Mouse (Mus musculus) ES-E14 (cell line): ENCODE data around the gene Adam11. TPM values are rescaled to one million over a fixed set of nuclear protein-coding genes. Genes with fewer than 3 reads are reported as not detected.

Source experiments
- DNase-seq: peaks from one replicate; pipeline ENCODE4 v3.0.0-alpha.2; 2013; ENCODE audit warnings: low read depth, low spot score
- H3K27ac ChIP-seq: 2 replicates; pipeline ENCODE4 v1.5.1; 2012; ENCODE audit warnings: low read depth, mild to moderate bottlenecking, low read length, moderate library complexity, mixed read lengths; ENCODE audit not compliant: poor library complexity, insufficient read depth, severe bottlenecking
- H3K36me3 ChIP-seq: 2 replicates; pipeline ENCODE4 v1.6.1; 2012; ENCODE audit warnings: mild to moderate bottlenecking, low read length, moderate library complexity, mixed read lengths; ENCODE audit not compliant: control insufficient read depth, poor library complexity, insufficient read depth, severe bottlenecking
- H3K4me1 ChIP-seq, 2 experiments: fragments of 150-350 bp in 1 of 2; sonication (generic) in 1 of 2; 2 replicates each; pipeline ENCODE4 v1.6.1; 2012; ENCODE audit warnings: low read length in 2 of 2, mild to moderate bottlenecking in 1 of 2, mixed read lengths in 1 of 2; ENCODE audit not compliant: control insufficient read depth in 2 of 2, insufficient read depth in 2 of 2, poor library complexity in 1 of 2
- H3K4me3 ChIP-seq, 2 experiments: fragments of 150-350 bp in 1 of 2; sonication (generic) in 1 of 2; 2 replicates each; pipeline ENCODE4 v1.5.1; 2012; ENCODE audit warnings: low read length in 2 of 2, low read depth in 1 of 2, mild to moderate bottlenecking in 1 of 2, mixed read lengths in 1 of 2; ENCODE audit not compliant: insufficient read depth in 1 of 2, poor library complexity in 1 of 2, severe bottlenecking in 1 of 2
- H3K9ac ChIP-seq: 2 replicates; pipeline ENCODE4 v1.6.1; 2012; ENCODE audit warnings: low read depth, mild to moderate bottlenecking, low read length, mixed read lengths; ENCODE audit not compliant: poor library complexity, insufficient read depth, severe bottlenecking
- H3K9me3 ChIP-seq: fragments of 150-350 bp; sonication (generic); 2 replicates; pipeline ENCODE4 v1.6.1; 2012; ENCODE audit warnings: low read depth, mild to moderate bottlenecking, low read length; ENCODE audit not compliant: control insufficient read depth, insufficient read depth
- CHD2 ChIP-seq: IDR thresholded peaks from 2 replicates; pipeline ENCODE4 v1.6.1; 2014; ENCODE audit warnings: mild to moderate bottlenecking, low read depth, low read length, inconsistent platforms
- HCFC1 ChIP-seq: IDR thresholded peaks from 2 replicates; pipeline ENCODE4 v1.6.1; 2012; ENCODE audit warnings: low read length, inconsistent platforms, borderline replicate concordance; ENCODE audit not compliant: insufficient read depth
- MAFK ChIP-seq: IDR thresholded peaks from 2 replicates; pipeline ENCODE4 v1.6.1; 2014; ENCODE audit warnings: mild to moderate bottlenecking, low read depth, low read length, inconsistent platforms; ENCODE audit not compliant: insufficient read depth
- ZC3H11A ChIP-seq: IDR thresholded peaks from 2 replicates; pipeline ENCODE4 v1.6.1; 2012; ENCODE audit warnings: low read depth, mild to moderate bottlenecking, inconsistent platforms, low read length, borderline replicate concordance
- ZNF384 ChIP-seq: IDR thresholded peaks from 2 replicates; pipeline ENCODE4 v1.6.1; 2012; ENCODE audit warnings: low read depth, low read length, inconsistent platforms
- in situ Hi-C, 2 experiments: fragments of 600-800 bp; cut with MboI; formaldehyde crosslinking; loops; one replicate each; pipeline ENCODE4 v1.15.1; 2025; ENCODE audit warnings: low sequenced_read_pairs in 2 of 2, inconsistent platforms in 1 of 2; ENCODE audit not compliant: unreplicated experiment in 2 of 2
- total RNA-seq: library from RNA; depleted of rRNA; stranded (reverse); fragments of 300-350 nt; gene quantifications from 2 replicates; pipeline ENCODE4 v1.2.3, GENCODE M21; 2012

The Adam11 gene
- total RNA-seq, 1 experiment: 1.7 TPM

GRCm38 (mm10) chr11:102758977-102759376, 2.3 kb upstream of the Adam11 start:
- TF ChIP-seq ZC3H11A (no peak), HCFC1 (no peak), CHD2 (no peak), ZNF384 (no peak), MAFK (no peak)

DNA sequence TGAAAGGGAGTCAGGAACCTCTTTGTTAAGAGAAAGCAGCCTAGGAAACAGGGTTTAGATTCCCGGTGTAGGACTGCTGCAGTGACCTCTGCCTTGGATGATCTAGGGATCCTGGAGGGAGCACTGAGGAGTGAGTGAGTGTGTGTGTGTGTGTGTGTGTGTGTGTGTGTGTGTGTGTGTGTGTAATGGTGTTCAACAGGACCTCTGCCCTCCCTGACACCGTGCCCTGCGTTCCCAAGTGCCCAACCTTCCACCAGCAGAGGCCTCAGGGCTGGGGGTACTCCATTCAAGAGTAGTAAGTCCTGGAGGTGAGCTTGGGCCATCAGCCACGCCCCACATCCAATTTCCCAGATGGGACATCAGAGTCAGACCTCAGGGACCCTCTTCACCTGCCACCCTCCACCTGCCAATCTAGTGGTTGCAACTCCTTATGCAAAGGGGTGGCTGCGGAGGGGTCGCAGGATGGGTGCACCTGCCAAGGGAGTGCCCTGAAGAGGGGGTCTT, 382 bp upstream of the Adam11 start:
- Histone ChIP-seq H3K9me3 (no peaks in the 10 kb centered on the region), H3K4me3 (peak overlapping the region; percentile 59 to 72; a peak in 3 of 4 replicates), H3K4me1 (peaks cover 0 to 17% of the 10 kb centered on the region in 2 experiments; a peak in 2 of 4 replicates), H3K27ac (no peak overlapping the region), H3K9ac (no peak overlapping the region), H3K36me3 (no peaks in the 10 kb centered on the region)
- TF ChIP-seq ZNF384 (no peak), MAFK (no peak), HCFC1 (no peak), CHD2 (no peak), ZC3H11A (no peak)
- no peak for DNase-seq
- in situ Hi-C loops: no loop called here

More at GRCm38 (mm10) chr11:102758977-102759376, 2.3 kb upstream of the Adam11 start:
- Histone ChIP-seq H3K4me3 (no peak overlapping the region), H3K9ac (no peak overlapping the region), H3K4me1 (peaks cover 0 to 20% of the 10 kb centered on the region in 2 experiments; a peak in 2 of 4 replicates), H3K9me3 (no peaks in the 10 kb centered on the region), H3K36me3 (no peaks in the 10 kb centered on the region), H3K27ac (no peak overlapping the region)
- in situ Hi-C loops: no loop called here
- no peak for DNase-seq

DNA sequence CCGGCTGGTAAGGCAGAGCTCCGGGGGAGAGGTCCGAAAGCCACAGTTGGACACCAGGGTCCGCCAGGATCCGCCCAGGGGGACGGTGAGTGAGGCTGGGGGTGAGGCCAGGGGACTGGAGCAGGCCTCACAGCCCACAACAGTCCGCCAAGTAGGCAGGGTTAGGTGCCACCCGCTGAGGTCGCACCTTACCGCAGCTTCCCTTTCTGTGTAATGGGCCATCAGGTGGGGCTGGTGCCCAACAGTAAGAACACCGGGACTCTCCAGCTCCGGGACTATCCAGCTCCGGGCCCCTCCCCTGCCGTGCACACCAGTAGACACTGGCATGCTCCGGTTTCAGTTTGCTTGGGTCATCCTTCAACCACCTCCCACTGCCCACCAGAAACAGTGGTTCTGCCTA, 1.0 kb downstream of the Adam11 start:
- no peak for TF ChIP-seq HCFC1
- TF ChIP-seq CHD2: no peak
- no peak for TF ChIP-seq MAFK
- no peak for TF ChIP-seq ZNF384
- no peak for DNase-seq

DNA sequence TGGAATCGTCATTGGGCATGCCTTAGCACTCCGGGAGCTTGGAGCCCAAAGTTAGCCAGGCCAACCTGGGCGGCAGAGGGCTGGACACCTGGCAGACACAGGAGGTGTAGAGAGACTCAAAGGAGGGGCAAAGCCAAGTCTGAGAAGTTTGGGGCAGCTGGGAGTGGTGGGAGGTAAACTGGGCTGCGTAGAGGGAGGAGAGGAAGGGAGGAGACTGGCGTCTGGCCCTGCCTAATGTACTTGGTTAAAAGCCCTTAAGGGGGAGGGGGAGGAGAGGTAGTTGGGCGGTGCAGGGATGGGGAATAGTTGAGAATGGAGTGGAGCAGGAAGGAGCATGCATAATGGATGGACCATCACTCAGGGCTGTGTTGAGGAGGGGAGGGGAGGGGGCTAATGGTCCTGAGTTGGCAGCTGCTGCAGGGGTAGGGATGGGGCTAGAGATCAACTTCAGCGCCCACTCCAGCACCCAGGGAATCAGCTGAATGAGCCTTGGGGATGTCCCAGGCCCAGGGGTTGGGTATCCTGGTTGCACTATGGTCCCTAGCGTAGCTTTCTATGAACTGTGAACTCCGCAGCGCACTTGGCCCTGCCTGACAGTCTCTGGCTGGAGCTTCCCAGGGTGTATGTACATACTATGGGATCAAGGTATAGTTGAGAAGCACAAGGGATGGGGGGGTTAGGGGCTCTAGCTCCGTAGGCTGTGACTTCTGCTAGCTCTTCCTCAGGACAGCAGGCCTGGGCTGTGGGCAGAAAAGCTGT, 1.9 kb downstream of the Adam11 start:
- in situ Hi-C loops: no loop called here
- Histone ChIP-seq H3K27ac (no peak overlapping the region), H3K9me3 (no peaks in the 10 kb centered on the region), H3K36me3 (no peaks in the 10 kb centered on the region), H3K4me1 (peaks cover 0 to 21% of the 10 kb centered on the region in 2 experiments; a peak in 2 of 4 replicates), H3K4me3 (no peak overlapping the region), H3K9ac (no peak overlapping the region)
- no peak for DNase-seq
- TF ChIP-seq MAFK (no peak), ZC3H11A (no peak), CHD2 (no peak)

More for the DNA sequence above, 1.0 kb downstream of the Adam11 start:
- Histone ChIP-seq H3K36me3 (no peaks in the 10 kb centered on the region), H3K9ac (no peak overlapping the region; the same call in 1 of the 2 replicates), H3K27ac (no peak overlapping the region), H3K9me3 (no peaks in the 10 kb centered on the region), H3K4me1 (peaks cover 0 to 17% of the 10 kb centered on the region in 2 experiments; a peak in 2 of 4 replicates), H3K4me3 (peak overlapping the region; percentile 72 to 89)
- in situ Hi-C loops: no loop called here
